Mouse (Mus musculus): ENCODE results near the gene Hbp1.

GRCm38 (mm10) chr12:31912966-31913551, 37.3 kb downstream of the Hbp1 start:
- TF ChIP-seq MYOD1 (IDR thresholded peaks at IDR 0.05; ENCODE audit: control insufficient read depth in 1 of 3, insufficient read length in 2 of 3, low read depth in 2 of 3) (no peak), SRF (IDR thresholded peaks at IDR 0.05; ENCODE audit: control insufficient read depth, insufficient read length, low read depth) (no peak), USF1 (IDR thresholded peaks at IDR 0.05; ENCODE audit: low read depth) (no peak), POLR2AphosphoS2 (IDR thresholded peaks at IDR 0.05; ENCODE audit: insufficient read length, low read depth) (no peak), MAX (IDR thresholded peaks at IDR 0.05; ENCODE audit: low read depth) (no peak), POLR2A (IDR thresholded peaks at IDR 0.05; ENCODE audit: insufficient read length, low read depth) (no peak), E2F4 (IDR thresholded peaks at IDR 0.05; ENCODE audit: insufficient read depth) (no peak), TCF12 (IDR thresholded peaks at IDR 0.05; ENCODE audit: insufficient read depth, poor library complexity, severe bottlenecking) (no peak), TCF3 (IDR thresholded peaks at IDR 0.05; ENCODE audit: insufficient read length, low read depth) (no peak), CEBPB (IDR thresholded peaks at IDR 0.05; ENCODE audit: insufficient read depth, poor library complexity, severe bottlenecking) (no peak), MYOG (IDR thresholded peaks at IDR 0.05; ENCODE audit: control insufficient read depth in 1 of 3, insufficient read depth in 1 of 3, insufficient read length in 2 of 3, low read depth in 2 of 3) (peak in 1 of 3 experiments; percentile 33)
